Mouse (Mus musculus): ENCODE measurements around the gene Twist2.

GRCm38 (mm10) chr1:91752931-91753330 lies 48.3 kb upstream of the Twist2 start:
- TF ChIP-seq POLR2A (IDR thresholded peaks at IDR 0.05; ENCODE audit: low read depth, low read length) (no peak), CTCF (IDR thresholded peaks at IDR 0.05; ENCODE audit: extremely low read depth, insufficient read length, insufficient replicate concordance, low read depth, low read length) (no peak)
